Mouse (Mus musculus) testis, adult 2 months (tissue): Measurements from ENCODE around the gene Gpr61.

Experiments
- CTCF ChIP-seq: fragments of 200-500 bp; IDR thresholded peaks from 2 replicates; pipeline ENCODE4 v1.5.1; 2012; ENCODE audit warnings: low read depth, mild to moderate bottlenecking, inconsistent platforms, low read length, moderate library complexity; ENCODE audit not compliant: control insufficient read depth, insufficient read depth, insufficient replicate concordance
- POLR2A ChIP-seq: fragments of 200-500 bp; IDR thresholded peaks from 2 replicates; pipeline ENCODE4 v1.6.1; 2012; ENCODE audit warnings: low read depth, mild to moderate bottlenecking, inconsistent platforms, low read length, moderate library complexity; ENCODE audit not compliant: control insufficient read depth

DNA sequence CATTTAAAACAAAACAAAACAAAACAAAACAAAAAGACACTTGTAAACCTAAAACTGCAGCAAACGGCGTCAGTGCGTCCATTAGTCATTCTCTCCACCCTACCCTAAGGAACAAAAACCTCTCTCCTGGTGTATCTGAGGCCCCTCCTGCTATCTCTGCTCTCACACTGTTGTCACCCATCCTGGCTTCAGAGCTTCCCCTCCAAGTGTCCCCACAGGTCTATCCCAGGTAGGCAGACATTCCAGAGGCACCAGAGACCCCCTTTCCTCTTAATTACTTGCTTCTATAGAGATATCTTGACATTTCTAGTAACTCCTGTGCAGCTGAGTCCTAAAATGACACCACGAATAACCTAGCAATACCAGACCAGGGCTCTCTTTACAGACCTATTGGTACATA lies 25.3 kb downstream of the Gpr61 start:
- TF ChIP-seq CTCF, result no peak
- TF ChIP-seq POLR2A, result no peak
